Mouse (Mus musculus): ENCODE data around the gene Sohlh1. TPM values are rescaled to one million over a fixed set of nuclear protein-coding genes. Genes with fewer than 3 reads are reported as not detected.
A peak's percentile ranks its signal among the peaks of the same experiment; 100 is the strongest.
"Not testable (repeated sequence)": the region's sequence is repeated elsewhere in the genome, so short reads cannot be mapped to it uniquely, and the experiment has no call there.

The Sohlh1 gene
- polyA plus RNA-seq, 1 experiment from 2014 or later: 0.16 TPM

DNA sequence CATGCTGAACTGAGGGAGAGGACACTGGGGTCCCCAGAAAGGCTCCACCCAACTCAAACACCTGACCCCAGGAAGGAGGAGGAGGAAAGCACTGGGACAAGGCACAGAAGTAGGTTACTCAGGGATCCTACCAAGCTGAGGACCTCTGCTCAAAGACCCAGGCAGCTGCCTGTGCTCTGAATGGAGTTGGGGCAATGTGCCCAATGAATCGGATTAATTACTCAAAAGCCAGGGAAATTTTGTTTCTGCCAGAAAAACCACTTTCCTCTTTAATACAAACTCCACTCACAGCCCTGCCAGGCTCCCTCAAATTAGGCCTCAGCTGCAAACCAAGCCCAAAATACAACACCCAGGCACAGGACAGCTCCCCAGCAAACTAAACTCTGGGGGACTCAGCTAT is 4.3 kb downstream of the Sohlh1 start:
- H3K9ac ChIP-seq (replicated peaks): no peak overlapping the region
- H3K27ac ChIP-seq: no peak overlapping the region
- no peak overlapping the region for H3K4me3 ChIP-seq (replicated peaks)
- no peaks in the 10 kb centered on the region for H3K36me3 ChIP-seq
- no peaks in the 10 kb centered on the region for H3K9me3 ChIP-seq
- 0 out of 2 replicates have a peak, but pooled peaks cover 13% of the 10 kb centered on the region for H3K4me1 ChIP-seq (replicated peaks)
- 70% methylated on average over 1 of the region's 1 CpGs for WGBS
- H3K4me2 ChIP-seq: no peak overlapping the region
- ATAC-seq (ENCODE audit: insufficient number of reproducible peaks, insufficient read depth, low FRiP score, low TSS enrichment, low read depth): no peak
- H3K27me3 ChIP-seq: no peaks in the 10 kb centered on the region

DNA sequence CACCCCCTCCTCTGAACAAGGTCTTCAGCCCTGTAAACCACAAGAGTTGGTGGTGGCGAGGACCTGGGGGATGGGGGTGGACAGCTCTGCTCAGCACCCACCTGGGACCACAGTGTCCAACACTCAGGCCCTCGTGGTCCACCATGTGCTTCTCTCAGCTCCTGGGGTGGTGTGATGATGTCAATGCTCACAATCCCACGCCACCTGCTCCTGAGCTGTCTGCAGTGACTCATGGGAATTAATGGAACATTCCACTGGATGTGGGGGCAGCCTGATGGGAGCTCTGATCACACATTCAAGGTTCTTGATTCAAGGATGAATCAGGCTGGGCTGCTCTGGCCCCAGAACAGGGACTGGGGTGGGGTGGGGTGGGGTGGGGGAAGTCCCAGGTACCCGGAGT is 4.9 kb downstream of the Sohlh1 start:
- no peak for ATAC-seq (ENCODE audit: insufficient number of reproducible peaks, insufficient read depth, low FRiP score, low TSS enrichment, low read depth)
- Histone ChIP-seq H3K9ac (replicated peaks) (no peak overlapping the region), H3K4me1 (replicated peaks) (0 out of 2 replicates have a peak, but pooled peaks cover 12% of the 10 kb centered on the region), H3K4me3 (replicated peaks) (no peak overlapping the region), H3K36me3 (no peaks in the 10 kb centered on the region), H3K9me3 (no peaks in the 10 kb centered on the region), H3K27me3 (no peaks in the 10 kb centered on the region), H3K4me2 (no peak overlapping the region), H3K27ac (no peak overlapping the region)
- WGBS: 68% methylated on average over 4 of the region's 4 CpGs

DNA sequence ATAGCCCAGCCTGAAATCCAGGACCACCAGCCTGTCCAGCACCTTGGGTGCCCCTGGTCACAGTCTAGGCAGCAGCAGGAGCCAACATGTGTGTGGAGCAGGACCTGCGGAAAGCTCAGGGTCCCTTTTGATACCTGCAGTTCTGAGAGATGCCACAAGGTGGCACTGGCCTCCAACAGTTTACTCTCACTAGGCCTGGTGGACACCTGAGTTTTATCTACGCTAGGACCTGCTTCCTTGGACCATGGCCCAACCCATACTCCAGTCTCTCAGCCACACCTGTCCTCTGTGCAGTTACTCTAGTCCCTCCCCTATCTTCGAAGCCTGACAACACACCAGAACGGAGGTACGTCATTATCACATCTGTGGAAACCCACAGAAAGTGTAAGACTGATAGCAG is 10.8 kb downstream of the Sohlh1 start:
- no peak overlapping the region for H3K9ac ChIP-seq (replicated peaks)
- H3K4me1 ChIP-seq (replicated peaks): no peaks in the 10 kb centered on the region
- no peaks in the 10 kb centered on the region for H3K9me3 ChIP-seq
- H3K27ac ChIP-seq: no peak overlapping the region
- 0 out of 2 replicates have a peak, but pooled peaks cover 4% of the 10 kb centered on the region for H3K27me3 ChIP-seq
- ATAC-seq (ENCODE audit: insufficient number of reproducible peaks, insufficient read depth, low FRiP score, low TSS enrichment, low read depth): peak; percentile 86
- no peak overlapping the region for H3K4me3 ChIP-seq (replicated peaks)
- 45% methylated on average over 5 of the region's 5 CpGs for WGBS
- H3K4me2 ChIP-seq: no peak overlapping the region
- H3K36me3 ChIP-seq: no peaks in the 10 kb centered on the region

DNA sequence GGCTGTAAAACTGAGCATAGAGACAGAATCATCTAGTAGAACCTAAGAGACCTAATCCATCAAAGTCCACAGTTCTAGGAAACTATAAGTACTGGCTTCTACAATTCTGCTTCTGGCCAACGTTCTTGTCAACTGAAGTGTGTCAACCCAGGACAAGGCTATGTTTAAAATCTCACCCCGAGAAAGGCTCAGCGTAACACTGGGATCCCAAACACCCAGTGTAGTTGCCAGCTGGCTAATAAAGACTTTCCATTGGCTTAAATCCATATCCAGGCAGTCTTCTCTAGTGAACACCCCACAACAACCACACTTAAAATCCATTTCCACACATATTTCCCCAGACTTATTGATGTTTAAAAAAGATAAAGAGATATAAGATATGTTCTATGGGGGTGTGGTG is 16.3 kb downstream of the Sohlh1 start:
- Histone ChIP-seq H3K4me2 (no peak overlapping the region), H3K4me1 (replicated peaks) (no peaks in the 10 kb centered on the region), H3K27me3 (0 out of 2 replicates have a peak, but pooled peaks cover 4% of the 10 kb centered on the region), H3K36me3 (no peaks in the 10 kb centered on the region), H3K27ac (no peak overlapping the region), H3K9ac (replicated peaks) (no peak overlapping the region), H3K4me3 (replicated peaks) (no peak overlapping the region), H3K9me3 (no peaks in the 10 kb centered on the region)
- 84% methylated on average over 3 of the region's 3 CpGs for WGBS
- no peak for ATAC-seq (ENCODE audit: insufficient number of reproducible peaks, insufficient read depth, low FRiP score, low TSS enrichment, low read depth)

DNA sequence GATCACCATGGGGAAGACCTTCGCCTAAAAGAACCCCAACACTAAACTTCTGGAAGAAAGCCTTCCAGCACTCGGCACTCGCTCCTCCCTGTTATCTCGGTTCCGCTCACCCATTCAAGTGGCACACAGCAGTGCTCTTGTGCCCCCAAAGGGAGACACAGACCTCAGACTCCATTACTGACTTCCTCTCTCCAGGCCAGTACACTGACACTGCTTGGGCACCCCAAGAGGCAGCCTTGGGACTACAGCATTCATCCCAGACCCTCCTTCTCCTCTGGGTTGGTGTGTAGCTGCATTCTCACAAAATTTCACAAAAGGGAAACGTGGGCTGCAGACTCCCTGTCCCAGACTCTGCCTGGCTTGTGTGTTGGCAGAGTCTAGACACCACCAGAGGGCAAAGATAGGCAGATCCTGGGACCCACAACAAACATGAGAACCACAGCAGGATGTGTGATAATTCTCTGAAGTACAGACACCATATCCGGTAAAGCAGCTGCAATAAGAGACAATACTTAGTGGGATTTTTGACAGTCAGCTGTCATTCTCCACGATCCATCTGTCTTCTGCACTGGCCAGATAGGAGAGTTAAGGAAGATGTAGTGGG is 18.6 kb downstream of the Sohlh1 start:
- H3K4me1 ChIP-seq (replicated peaks): no peaks in the 10 kb centered on the region
- no peak overlapping the region for H3K27ac ChIP-seq
- no peak for ATAC-seq (ENCODE audit: insufficient number of reproducible peaks, insufficient read depth, low FRiP score, low TSS enrichment, low read depth)
- no peaks in the 10 kb centered on the region for H3K9me3 ChIP-seq
- H3K36me3 ChIP-seq: no peaks in the 10 kb centered on the region
- H3K27me3 ChIP-seq: 0 out of 2 replicates have a peak, but pooled peaks cover 3% of the 10 kb centered on the region
- H3K4me2 ChIP-seq: no peak overlapping the region
- WGBS: 77% methylated on average over 8 of the region's 8 CpGs
- H3K9ac ChIP-seq (replicated peaks): no peak overlapping the region
- H3K4me3 ChIP-seq (replicated peaks): no peak overlapping the region

DNA sequence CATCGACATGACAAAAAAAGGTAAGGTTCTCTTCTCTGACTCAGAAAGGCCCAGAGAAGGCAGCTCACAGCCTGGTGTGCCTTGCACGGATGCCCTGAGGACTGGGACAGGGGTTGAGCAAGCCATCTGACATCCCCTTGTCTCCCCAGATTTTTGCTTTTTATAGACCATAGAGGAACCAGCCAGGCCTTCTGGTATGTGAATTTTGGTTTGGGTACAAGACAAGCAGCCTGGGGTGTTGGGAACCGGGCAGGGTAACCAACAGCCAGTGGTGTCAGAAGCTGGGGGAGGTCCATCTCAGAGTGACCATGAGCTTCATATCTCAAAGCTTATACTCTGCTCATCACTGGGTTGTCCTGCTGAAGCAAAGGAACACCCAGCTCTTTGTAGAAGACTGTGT is 22.3 kb downstream of the Sohlh1 start:
- Histone ChIP-seq H3K36me3 (no peaks in the 10 kb centered on the region), H3K4me1 (replicated peaks) (no peaks in the 10 kb centered on the region), H3K4me2 (no peak overlapping the region), H3K9me3 (no peaks in the 10 kb centered on the region), H3K27ac (no peak overlapping the region), H3K9ac (replicated peaks) (no peak overlapping the region), H3K4me3 (replicated peaks) (no peak overlapping the region), H3K27me3 (no peaks in the 10 kb centered on the region)
- no peak for ATAC-seq (ENCODE audit: insufficient number of reproducible peaks, insufficient read depth, low FRiP score, low TSS enrichment, low read depth)
- 88% methylated on average over 3 of the region's 3 CpGs for WGBS

DNA sequence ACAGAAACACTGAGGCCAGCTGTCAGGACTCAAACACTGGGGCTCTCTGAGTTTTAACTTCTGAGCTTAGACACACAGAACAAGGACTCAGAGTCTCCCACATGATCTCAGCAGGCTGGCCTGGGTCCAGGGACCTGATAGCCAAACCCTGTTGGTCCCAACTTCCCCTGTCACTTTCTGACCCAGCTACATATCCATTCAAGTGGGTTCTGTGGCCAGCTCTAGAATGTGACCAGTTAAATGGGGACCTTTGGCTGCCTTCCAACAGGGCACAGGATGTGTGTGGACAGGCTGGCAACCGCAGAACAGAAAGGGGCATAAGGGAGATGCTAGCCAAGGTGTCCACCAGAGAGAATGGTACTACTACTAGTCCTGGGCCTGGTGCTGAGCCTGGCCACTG is 24.2 kb downstream of the Sohlh1 start, which contains the start of gene Lcn9:
Lcn9 (plus strand) TSS at position 348 of the 400 bp plus-strand sequence.
- Histone ChIP-seq H3K9ac (replicated peaks) (no peak within 1 kb of the TSS), H3K36me3 (no peaks in the 10 kb centered on the region), H3K4me1 (replicated peaks) (no peaks in the 10 kb centered on the region), H3K27ac (no peak within 1 kb of the TSS), H3K9me3 (no peaks in the 10 kb centered on the region), H3K4me2 (no peak within 1 kb of the TSS), H3K4me3 (replicated peaks) (no peak within 1 kb of the TSS), H3K27me3 (no peaks in the 10 kb centered on the region; the same call in 1 of the 2 replicates)
- no peak for ATAC-seq (ENCODE audit: insufficient number of reproducible peaks, insufficient read depth, low FRiP score, low TSS enrichment, low read depth)
- 91% methylated on average over 1 of the region's 1 CpGs for WGBS

DNA sequence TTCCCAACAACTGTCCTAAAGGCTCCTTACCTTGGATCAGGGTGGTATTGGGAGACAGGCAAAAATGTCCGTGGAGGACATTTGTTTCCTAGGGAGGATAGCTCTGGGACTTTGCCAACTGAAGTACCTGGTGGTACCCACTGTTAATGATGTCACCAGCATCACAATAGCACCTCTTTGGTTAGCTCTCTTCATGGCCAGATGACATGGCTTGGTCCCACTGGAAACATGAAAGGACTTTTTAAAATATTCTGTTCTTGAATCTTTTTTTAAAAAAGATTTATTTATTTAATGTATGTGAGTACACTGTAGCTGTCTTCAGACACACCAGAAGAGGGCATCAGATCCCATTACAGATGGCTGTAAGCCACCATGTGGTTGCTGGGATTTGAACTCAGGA is 31.3 kb downstream of the Sohlh1 start, which contains the start of gene Glt6d1:
Glt6d1 (minus strand) TSS at position 101 of the 400 bp plus-strand sequence.
- not testable (repeated sequence) for H3K4me3 ChIP-seq (replicated peaks); H3K36me3 ChIP-seq; H3K27ac ChIP-seq; H3K4me1 ChIP-seq (replicated peaks); H3K4me2 ChIP-seq; H3K9ac ChIP-seq (replicated peaks); ATAC-seq (ENCODE audit: insufficient number of reproducible peaks, insufficient read depth, low FRiP score, low TSS enrichment, low read depth); H3K9me3 ChIP-seq; H3K27me3 ChIP-seq
- WGBS: 76% methylated on average over 1 of the region's 1 CpGs

DNA sequence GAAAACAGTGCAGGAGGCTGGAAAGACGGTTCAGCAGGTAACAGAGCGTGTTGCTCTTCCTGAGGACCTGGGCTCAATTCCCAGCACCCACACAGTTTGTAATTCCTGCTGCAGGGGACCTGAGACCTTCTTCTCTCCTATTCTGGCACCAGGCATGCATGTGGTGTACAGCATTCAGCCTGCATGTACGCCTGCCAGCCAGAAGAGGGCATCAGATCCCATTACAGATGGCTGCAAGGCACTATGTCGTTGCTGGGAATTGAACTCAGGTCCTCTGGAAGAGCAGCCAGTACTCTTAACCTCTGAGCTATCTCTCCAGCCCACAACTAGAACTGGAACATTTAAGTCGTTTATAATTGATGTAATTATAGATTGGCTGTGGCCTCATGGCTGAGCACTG is 33.7 kb downstream of the Sohlh1 start:
- Histone ChIP-seq H3K27ac (no peak overlapping the region), H3K9me3 (no peaks in the 10 kb centered on the region), H3K36me3 (no peaks in the 10 kb centered on the region), H3K9ac (replicated peaks) (no peak overlapping the region), H3K4me2 (no peak overlapping the region), H3K27me3 (no peaks in the 10 kb centered on the region), H3K4me1 (replicated peaks) (no peaks in the 10 kb centered on the region), H3K4me3 (replicated peaks) (no peak overlapping the region)
- no peak for ATAC-seq (ENCODE audit: insufficient number of reproducible peaks, insufficient read depth, low FRiP score, low TSS enrichment, low read depth)
- WGBS: 81% methylated on average over 5 of the region's 5 CpGs

DNA sequence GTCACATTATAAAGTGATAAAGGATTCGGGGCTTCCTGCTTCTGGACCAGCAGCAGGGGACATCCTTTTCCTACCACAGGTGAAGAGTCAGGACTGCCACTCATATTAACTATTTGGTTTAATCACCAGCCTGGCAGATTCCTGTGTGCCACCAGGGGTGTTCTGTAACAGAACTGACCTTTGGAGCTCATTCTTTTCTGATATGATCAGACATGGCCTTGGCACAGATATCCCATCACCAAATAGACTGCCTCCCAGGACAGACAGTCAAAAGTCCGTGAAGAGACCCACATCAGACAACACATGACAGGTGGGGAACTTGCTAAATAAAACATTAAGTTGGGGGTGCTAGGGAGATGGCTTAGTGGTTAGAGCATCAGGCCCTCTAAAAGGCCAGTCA is 35.3 kb downstream of the Sohlh1 start:
- H3K27ac ChIP-seq: no peak overlapping the region
- H3K36me3 ChIP-seq: no peaks in the 10 kb centered on the region
- no peaks in the 10 kb centered on the region for H3K4me1 ChIP-seq (replicated peaks)
- 67% methylated on average over 2 of the region's 2 CpGs for WGBS
- no peak overlapping the region for H3K9ac ChIP-seq (replicated peaks)
- ATAC-seq (ENCODE audit: insufficient number of reproducible peaks, insufficient read depth, low FRiP score, low TSS enrichment, low read depth): no peak
- no peaks in the 10 kb centered on the region for H3K27me3 ChIP-seq
- H3K9me3 ChIP-seq: no peaks in the 10 kb centered on the region
- no peak overlapping the region for H3K4me2 ChIP-seq
- no peak overlapping the region for H3K4me3 ChIP-seq (replicated peaks)

DNA sequence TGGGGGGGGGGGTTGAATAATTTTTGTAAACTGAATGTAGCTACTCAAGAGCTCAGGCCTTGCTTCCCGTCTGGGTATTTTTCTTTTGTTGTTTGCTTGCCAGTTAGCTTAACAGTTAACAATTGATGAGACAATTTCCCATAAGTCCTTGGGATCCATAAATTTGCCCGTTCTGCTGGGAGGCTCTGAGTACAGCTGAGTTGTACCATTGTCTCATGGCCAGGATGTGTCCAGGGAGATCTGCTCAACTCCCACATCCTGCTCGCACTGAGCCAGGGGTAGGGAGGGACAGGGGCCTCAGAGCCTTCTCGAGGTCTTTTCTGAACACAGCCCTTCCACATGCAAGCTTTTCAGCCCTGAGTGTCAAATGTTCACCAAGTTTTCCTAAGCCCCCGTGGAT is 49.0 kb downstream of the Sohlh1 start:
- Histone ChIP-seq H3K4me3 (replicated peaks) (no peak overlapping the region), H3K9ac (replicated peaks) (no peak overlapping the region), H3K4me1 (replicated peaks) (no peaks in the 10 kb centered on the region), H3K27ac (no peak overlapping the region), H3K4me2 (no peak overlapping the region), H3K36me3 (no peaks in the 10 kb centered on the region), H3K27me3 (no peaks in the 10 kb centered on the region), H3K9me3 (no peaks in the 10 kb centered on the region)
- ATAC-seq (ENCODE audit: insufficient number of reproducible peaks, insufficient read depth, low FRiP score, low TSS enrichment, low read depth): no peak
- WGBS: 73% methylated on average over 5 of the region's 5 CpGs

DNA sequence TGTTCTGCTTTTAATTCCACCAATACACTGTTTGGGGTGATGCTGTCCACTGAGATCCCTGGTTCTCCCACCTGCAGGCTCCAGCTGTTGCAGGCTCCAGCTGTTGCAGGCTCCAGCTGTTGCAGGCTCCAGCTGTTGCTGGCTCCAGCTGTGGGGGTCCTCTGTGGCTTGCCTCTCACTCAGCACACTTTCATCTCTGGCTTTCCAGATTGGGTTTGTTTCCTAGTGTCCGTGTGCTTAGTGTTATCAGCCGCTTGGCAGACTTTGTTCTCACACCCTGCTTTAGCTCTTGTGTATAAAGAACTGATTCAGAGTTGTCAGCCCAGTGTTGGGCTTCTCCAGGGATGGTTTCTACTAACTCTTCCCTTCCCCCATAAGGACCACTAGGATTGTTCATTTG is 49.4 kb downstream of the Sohlh1 start:
- WGBS: 24% methylated on average over 2 of the region's 2 CpGs
- no peak for ATAC-seq (ENCODE audit: insufficient number of reproducible peaks, insufficient read depth, low FRiP score, low TSS enrichment, low read depth)
- no peak overlapping the region for H3K4me2 ChIP-seq

More for the DNA sequence above, 49.4 kb downstream of the Sohlh1 start:
- no peaks in the 10 kb centered on the region for H3K36me3 ChIP-seq
- H3K4me1 ChIP-seq (replicated peaks): no peaks in the 10 kb centered on the region
- H3K27ac ChIP-seq: no peak overlapping the region
- no peaks in the 10 kb centered on the region for H3K9me3 ChIP-seq
- H3K9ac ChIP-seq (replicated peaks): no peak overlapping the region
- H3K27me3 ChIP-seq: no peaks in the 10 kb centered on the region
- no peak overlapping the region for H3K4me3 ChIP-seq (replicated peaks)

Data from limb, embryonic 12.5 days (tissue).